Mouse (Mus musculus): ENCODE results near the gene B230118H07Rik.

Gene B230118H07Rik

DNA sequence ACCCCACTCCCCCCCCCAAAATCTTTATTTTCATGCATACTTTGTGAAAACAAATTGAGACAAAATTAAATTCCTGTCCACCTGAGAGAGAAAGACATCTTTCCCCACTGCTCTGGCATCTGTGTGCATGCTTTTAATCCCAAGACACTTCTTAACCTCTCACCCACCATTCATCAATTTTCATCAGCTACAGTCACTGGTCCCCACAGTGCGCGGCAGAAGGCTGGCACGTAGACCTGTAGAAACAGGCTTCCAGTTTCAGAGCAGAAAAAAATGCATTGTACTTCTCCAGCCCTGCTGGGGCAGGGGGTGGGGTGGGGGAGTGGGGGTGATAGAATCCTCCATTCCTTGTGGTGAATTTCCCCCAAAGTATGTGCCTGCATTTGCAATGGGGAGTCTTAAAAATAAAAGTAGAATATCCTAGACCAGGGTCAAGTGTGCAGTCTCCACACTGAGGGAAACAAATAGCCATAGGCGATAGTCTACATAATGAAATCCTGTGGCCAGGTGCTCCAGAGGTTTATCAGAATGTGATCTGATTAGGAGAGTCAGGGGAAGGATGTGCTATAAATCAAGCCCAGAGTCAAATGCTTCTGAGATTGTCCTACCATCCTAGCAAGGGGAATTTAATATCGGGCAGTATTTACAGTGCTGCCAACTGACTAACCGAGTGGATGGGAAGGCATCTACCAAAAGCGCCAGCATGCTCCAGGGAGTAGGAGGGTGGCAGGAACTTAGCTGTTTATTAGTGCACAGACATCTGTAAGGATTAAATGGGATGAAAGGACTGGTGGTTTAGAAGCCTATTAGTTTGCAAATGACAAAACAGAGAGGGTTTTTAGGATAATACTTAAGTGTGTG, 10.1 kb downstream of the B230118H07Rik start:
- no peak for DNase-seq

DNA sequence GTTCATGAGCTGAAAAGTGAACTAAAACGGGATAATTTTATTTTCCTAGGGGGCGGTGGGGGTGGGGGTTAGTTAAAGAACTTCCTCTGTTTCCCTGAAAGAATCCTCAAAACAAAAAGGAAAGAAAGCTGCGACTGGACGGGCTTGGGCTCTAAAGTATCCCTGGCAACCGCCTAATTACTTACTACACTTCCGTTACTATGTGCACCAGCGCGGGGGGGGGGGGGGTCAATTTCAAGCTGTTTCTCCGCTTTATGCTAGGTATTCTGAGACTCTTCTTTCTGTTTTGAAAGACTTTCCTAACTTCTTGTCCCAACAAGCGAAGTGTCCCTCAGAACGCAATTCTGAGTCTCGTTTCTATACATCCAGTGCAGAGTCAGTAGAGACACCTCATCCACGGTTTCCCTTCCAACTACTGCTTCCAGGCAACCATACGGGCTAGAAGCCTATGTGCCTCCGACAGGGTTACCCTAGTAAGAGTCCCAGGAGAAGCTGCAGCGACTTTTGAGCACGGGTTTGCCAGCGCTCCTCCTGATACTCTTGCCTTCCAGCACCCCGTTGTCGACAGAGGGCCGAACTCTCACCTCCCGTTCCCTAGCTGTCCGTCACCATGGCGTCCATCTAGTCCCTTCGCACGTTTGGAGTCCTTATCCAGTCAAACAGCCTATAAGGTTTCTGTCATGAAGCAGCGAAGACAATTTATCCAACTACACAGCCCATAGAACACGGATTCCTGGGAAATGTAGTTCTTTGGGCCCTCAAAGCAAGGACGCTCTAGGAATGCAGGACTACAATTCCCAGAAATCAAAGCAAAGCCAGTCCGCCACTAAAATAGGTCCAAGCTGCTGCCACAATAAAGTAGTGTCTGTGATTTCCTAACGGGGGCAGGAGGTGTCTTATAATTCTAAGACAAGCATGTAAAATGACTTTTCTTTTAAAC, 20.8 kb downstream of the B230118H07Rik start:
- DNase-seq = peak; percentile 54

- DNase-seq = no peak
Observed at GRCm38 (mm10) chr2:101627227-101627626, 22.1 kb downstream of the B230118H07Rik start.

DNA sequence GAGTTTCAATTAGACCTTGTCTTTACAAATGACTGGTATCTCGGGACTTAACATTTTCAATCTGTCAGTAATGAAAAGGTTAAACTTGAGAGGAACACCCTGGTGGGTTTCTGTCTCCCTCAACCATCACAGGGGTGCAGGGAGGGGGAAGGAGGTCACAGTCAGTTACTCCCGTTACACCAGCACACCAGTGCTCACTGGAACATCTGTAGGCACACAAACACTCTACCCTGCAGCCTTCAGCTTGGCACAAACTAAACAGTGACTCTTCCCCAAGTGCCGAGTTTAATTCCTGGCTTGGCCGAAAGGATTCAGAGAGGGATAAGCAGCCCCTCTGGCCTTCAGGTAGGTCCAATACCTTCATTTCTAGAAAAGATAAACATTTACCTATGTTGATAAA, 24.8 kb downstream of the B230118H07Rik start, which contains the start of gene Rag2:
TSS of gene Rag2 (plus strand) at position 193 of the 400 bp plus-strand sequence.
- DNase-seq = no peak

DNA sequence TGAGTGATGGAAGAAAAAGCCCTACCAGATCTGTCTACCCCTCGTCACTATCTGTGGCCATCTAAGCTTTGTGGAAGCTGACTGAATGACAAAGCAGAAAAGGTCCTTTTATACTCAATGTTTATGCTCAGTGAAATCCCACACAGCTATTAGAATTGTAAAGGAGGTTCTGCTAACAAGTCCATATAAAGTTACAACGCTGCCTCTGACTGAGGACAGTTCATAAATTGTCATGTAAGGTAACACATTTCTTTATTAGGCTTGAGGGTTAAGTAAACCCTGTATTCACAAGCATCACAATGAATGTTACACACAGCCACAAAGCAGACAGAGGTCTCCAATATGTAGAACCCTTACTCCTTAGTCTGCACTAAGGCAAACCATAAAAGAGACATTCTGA, 25.3 kb downstream of the B230118H07Rik start:
- DNase-seq = no peak

- DNase-seq = no peak
Observed at GRCm38 (mm10) chr2:101623042-101623441, 26.3 kb downstream of the B230118H07Rik start.

- DNase-seq = no peak
Observed at GRCm38 (mm10) chr2:101621611-101622010, 27.7 kb downstream of the B230118H07Rik start.

DNA sequence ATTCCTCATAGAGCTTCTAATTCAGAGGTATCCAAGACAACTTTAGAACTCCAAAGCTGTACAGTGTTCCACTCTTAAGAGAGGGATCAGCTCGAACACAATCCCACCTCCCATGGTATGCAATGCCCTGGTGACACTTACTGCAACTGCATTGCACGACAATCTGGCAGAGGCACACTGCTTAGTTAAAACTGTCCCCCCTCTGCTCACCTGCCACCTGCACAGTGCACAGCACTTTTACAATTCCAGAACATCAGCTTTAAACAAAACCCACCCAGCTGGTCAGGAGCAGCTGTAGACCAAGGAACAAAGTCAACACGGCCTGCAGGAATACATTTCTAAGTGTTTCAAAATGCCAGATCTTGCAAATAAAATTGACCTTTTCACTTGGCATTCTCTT, 28.4 kb downstream of the B230118H07Rik start:
- no peak for DNase-seq

DNA sequence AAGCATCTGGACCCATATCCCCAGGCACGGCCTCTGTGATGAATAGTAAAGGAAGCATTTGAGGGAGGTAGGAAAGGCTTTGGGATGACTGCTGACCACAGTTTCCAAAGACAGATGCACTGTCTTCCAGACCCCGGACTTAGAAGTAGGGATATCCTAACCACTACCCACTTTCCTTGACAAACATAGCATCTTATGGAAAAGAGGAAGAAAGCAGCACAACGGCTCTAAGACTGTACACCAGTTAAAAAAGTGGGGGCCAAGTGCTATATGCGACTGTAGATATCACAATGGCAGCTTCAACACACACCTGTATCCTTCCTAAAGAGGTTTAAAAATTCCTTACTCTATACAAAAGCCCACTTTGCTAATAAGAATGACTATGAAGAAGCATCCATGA, 31.0 kb downstream of the B230118H07Rik start:
- no peak for DNase-seq

GRCm38 (mm10) chr2:101615464-101616305, 33.6 kb downstream of the B230118H07Rik start:
- DNase-seq = no peak

- DNase-seq = no peak
Observed at GRCm38 (mm10) chr2:101610861-101611260, 38.5 kb downstream of the B230118H07Rik start.

DNA sequence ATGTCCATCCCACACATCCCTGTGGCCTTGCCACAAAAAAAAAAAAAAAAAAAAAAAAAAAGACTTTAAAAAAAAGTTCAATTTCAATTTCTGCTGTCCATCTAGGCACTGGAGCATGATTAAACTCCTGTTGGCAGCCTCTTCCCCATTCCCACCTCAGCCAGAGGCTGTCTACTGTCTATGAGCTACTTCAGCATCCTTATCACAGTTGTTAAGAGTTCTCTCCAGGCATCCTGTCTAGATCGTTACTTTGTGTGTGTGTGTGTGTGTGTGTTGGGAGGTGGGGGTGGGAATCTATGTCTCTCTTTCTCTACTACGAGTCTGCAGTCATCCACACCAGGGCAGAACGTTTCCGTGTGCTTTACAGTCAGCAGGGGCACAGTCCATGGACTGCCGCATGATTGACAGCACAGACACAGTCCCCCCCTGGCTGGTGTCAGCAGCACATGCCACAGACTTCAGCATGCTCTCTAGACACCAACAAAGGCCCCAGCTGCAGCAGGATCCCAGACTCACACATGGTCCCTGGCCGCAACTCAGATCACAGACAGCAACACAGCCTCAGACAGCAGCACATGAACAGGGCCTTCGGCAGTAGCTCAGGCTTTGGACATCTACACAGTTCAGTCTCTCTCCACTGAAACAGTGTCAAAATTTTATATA, 41.0 kb downstream of the B230118H07Rik start:
- no peak for DNase-seq

DNA sequence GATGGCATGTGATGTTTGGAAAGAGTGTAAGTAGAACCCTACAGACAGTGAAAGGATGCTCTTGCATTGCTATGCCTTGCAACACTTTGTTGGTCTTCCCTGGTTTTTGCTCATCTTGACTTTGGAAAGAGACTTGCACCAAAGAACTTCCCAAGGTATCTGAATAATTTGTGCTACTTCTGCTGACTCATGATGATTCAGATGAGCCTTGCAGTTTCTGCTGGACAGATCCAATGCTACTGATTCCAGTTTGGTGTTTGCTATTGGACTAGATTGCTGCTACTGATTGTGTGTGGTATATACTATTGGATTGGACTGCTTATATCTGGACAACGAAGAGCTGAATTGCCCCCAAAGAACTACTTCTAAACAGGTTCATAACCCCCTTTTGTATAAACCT, 46.2 kb downstream of the B230118H07Rik start:
- DNase-seq = no peak

GRCm38 (mm10) chr2:101600703-101601102, 48.6 kb downstream of the B230118H07Rik start:
- DNase-seq = no peak

- no peak for DNase-seq
Observed at GRCm38 (mm10) chr2:101598190-101599181, 50.8 kb downstream of the B230118H07Rik start.

- DNase-seq = no peak
Observed at GRCm38 (mm10) chr2:101597186-101597585, 52.1 kb downstream of the B230118H07Rik start.

DNA sequence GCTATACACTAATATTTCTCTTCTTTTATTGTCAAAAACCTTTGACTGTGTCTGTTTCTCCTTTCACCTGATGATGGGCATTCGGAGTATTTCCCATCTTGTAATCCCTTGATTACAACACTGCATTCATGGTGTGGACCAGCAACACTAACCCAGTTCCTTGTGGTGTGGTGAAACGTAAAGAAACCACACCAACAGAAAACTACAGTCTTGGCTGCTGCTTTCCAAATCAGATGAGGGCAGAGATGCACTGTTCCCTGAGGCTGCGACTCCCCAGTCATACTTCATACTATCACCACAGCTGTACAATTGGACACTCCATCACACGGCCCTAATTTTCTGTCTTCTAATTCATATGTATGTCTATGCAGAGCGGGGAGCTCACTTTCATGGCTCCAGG, 54.7 kb downstream of the B230118H07Rik start:
- no peak for DNase-seq

- no peak for DNase-seq
Observed at GRCm38 (mm10) chr2:101592886-101593285, 56.4 kb downstream of the B230118H07Rik start.

DNA sequence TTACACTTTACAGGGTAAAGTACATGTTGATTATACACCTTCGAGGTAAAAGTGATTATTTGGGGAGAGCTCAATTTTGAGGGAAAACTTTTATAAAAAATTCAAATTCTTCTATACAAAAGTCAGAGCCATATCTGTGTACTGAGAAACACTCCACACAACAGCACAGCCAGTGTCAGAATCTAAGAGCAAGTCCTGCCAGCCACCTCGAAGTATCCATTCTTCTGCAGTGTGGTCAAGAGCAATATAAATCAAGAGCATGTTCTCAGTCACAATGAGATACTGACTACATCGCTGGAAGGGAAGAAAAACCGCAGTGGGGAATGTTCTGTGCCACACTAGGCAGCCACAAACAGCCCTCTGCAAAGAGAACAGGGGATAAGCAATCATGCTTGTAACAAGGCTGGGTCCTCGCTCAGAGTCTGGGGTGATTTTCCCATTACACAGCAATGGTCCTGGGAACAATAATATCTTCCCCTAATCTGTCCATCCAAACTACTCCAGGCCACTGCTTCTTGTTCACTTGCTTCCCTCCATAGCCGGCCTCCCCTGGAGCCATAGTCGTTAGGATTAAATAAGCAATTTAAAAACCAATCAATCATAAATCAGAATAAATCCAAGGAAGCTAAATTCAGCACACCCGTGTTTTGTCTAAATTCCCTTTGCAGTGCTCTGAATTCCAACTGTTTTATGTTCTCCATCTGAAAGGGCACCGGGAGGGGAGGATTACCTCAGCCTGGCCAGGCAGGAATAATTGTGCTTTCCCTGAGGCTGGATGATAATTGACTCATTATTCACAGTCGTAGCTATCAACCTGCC, 57.1 kb downstream of the B230118H07Rik start:
- no peak for DNase-seq

DNA sequence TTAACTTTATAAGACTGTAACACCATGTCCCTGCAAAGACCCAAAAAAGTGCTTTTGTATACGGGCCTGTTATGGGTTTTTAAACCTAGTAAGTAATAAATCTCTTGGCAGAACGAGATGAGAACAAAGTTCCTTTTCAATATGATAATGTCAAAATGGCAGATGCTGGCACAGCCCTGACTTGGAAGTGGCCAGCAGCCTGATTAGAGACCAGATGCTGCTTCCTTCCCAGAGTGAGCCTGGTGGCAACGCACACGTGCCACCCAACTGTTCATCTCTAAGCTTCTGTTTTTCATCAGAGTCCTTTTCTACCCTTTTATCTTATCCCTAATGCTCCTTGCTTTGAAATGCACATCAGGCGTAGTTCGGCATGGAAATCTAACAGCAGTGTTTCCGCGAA, 58.0 kb downstream of the B230118H07Rik start:
- DNase-seq = no peak
